ENCODE assay signal across 18 mouse cellular contexts in genomic region chr1:63180122-63180521, GRCm38 (mm10). TPM values are rescaled to one million over a fixed set of nuclear protein-coding genes. Genes with fewer than 3 reads are reported as not detected.
"Had no signal": no experiment of that assay in that cellular context is flagged by ENCODE, and none has a peak within 500 bp of the region (broad histone marks: within the 10 kb centered on the region; RNA-seq: fewer than 3 reads in every experiment).

No protein-coding gene starts in this region.

- H3K4me3 ChIP-seq: midbrain, embryonic 10.5 days; midbrain, embryonic 13.5 days; midbrain, embryonic 15.5 days; neural tube, embryonic 12.5 days; stomach, embryonic 15.5 days had no signal

- H3K9ac ChIP-seq: lung, embryonic 14.5 days; midbrain, embryonic 13.5 days; midbrain, embryonic 15.5 days; neural tube, embryonic 12.5 days; stomach, embryonic 15.5 days had no signal

- H3K9me3 ChIP-seq: midbrain, embryonic 10.5 days; midbrain, embryonic 13.5 days; midbrain, embryonic 15.5 days; neural tube, embryonic 12.5 days; stomach, embryonic 15.5 days had no signal

- H3K36me3 ChIP-seq: midbrain, embryonic 15.5 days had no signal

- H3K4me2 ChIP-seq: lung, embryonic 14.5 days; midbrain, embryonic 13.5 days; midbrain, embryonic 15.5 days; neural tube, embryonic 12.5 days; stomach, embryonic 15.5 days had no signal

- DNase-seq: lung, adult 18-20 months; lung, embryonic 14.5 days; lung, postnatal 10 days; lung, postnatal 4 days; right cerebral cortex, postnatal 14 days; thymus, adult 2 months; thymus, postnatal 25 days had no signal

- H3K27ac ChIP-seq: midbrain, embryonic 10.5 days; midbrain, embryonic 13.5 days; midbrain, embryonic 15.5 days; neural tube, embryonic 12.5 days; stomach, embryonic 15.5 days; stomach, postnatal 0 days had no signal

- H3K27me3 ChIP-seq: midbrain, embryonic 13.5 days; midbrain, embryonic 15.5 days; neural tube, embryonic 12.5 days; stomach, embryonic 15.5 days had no signal

RNA-seq across cellular contexts. Expression of gene Gpr1, which starts 34.2 kb away (rescaled TPM):
- total RNA-seq: megakaryocyte, adult 5-6 weeks; megakaryocyte-erythroid progenitor cell, adult 5-6 weeks; monocyte, adult 5-6 weeks; neutrophil, adult 5-6 weeks had no signal
- polyA plus RNA-seq: lung, embryonic 14.5 days; lung, embryonic 16.5 days had no signal
